Mouse (Mus musculus) kidney, adult 2 months (tissue): ENCODE data around the gene Slc35e2. TPM values are rescaled to one million over a fixed set of nuclear protein-coding genes. Genes with fewer than 3 reads are reported as not detected.
A peak's percentile ranks its signal among the peaks of the same experiment; 100 is the strongest.

Experiments used
- DNase-seq: peaks from one replicate; pipeline ENCODE4 v3.0.0; 2021
- H3K27ac ChIP-seq: fragments of 200-500 bp; 2 replicates; pipeline ENCODE4 v1.5.1; 2012; ENCODE audit warnings: low read depth, low read length, control low read depth, inconsistent platforms; ENCODE audit not compliant: insufficient read depth
- H3K27me3 ChIP-seq: fragments of 200-500 bp; replicated peaks from 2 replicates; pipeline ENCODE4 v1.6.1; 2012; ENCODE audit warnings: mild to moderate bottlenecking, moderate library complexity, low read length, inconsistent platforms; ENCODE audit not compliant: control insufficient read depth, insufficient read depth
- H3K36me3 ChIP-seq: fragments of 200-500 bp; 2 replicates; pipeline ENCODE4 v1.6.1; 2012; ENCODE audit warnings: mild to moderate bottlenecking, moderate library complexity, low read length, inconsistent platforms; ENCODE audit not compliant: control insufficient read depth, insufficient read depth
- H3K4me1 ChIP-seq: fragments of 200-500 bp; 2 replicates; pipeline ENCODE4 v1.6.1; 2011; ENCODE audit warnings: low read length; ENCODE audit not compliant: control insufficient read depth, insufficient read depth
- H3K4me3 ChIP-seq: fragments of 200-500 bp; 2 replicates; pipeline ENCODE4 v1.5.1; 2011; ENCODE audit warnings: mild to moderate bottlenecking, low read depth, low read length, control low read depth; ENCODE audit not compliant: insufficient read depth
- CTCF ChIP-seq: fragments of 200-500 bp; conservative IDR thresholded peaks from 2 replicates; pipeline ENCODE4 v1.5.1; 2011; ENCODE audit warnings: low read depth, mild to moderate bottlenecking, control low read depth, low read length, moderate library complexity, mixed read lengths; ENCODE audit not compliant: insufficient read depth, insufficient read length
- POLR2A ChIP-seq: fragments of 200-500 bp; IDR thresholded peaks from one replicate; pipeline ENCODE4 v1.6.1; 2011; ENCODE audit warnings: low read depth, low read length, control low read depth
- WGBS: fragments of 180-500 bp; shearing (Covaris S2); methylation state at CpG from one replicate; pipeline ENCODE4 v1.1.7; 2018; 5-methylcytosine and 5-hydroxymethylcytosine counted together
- polyA plus RNA-seq: library from polyadenylated mRNA; depleted of rRNA; stranded (reverse); fragments of >200 nt; gene quantifications from 2 replicates; pipeline ENCODE4 v1.2.3, GENCODE M21; 2012

Gene Slc35e2
- polyA plus RNA-seq, 1 experiment = 7.9 TPM

DNA sequence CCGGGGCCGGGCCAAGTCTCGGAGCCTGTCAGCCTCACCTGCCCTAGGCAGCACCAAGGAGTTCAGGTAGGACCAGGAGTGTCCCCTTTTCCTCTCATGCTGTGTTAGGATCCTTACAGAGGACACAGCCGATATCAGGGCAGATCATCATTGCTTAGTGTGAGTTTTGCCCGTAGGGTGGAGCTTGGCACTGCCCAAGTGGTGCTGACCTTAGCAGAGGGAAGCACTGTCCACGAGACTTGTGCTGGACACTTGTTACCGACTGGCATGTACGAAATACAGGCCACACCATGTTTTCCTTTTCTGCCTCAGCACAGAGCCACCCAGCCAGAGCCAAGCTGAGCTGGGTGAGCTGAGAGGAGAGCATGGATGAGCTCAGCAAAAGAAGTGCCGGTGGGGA lies 24.1 kb upstream of the Slc35e2 start:
- TF ChIP-seq POLR2A (no peak), CTCF (no peak)
- WGBS = 65% methylated on average over 9 of the region's 9 CpGs
- peaks cover 16% of the 10 kb centered on the region; the same call in 1 of the 2 replicates for H3K4me1 ChIP-seq
- no peaks in the 10 kb centered on the region for H3K36me3 ChIP-seq
- no peak overlapping the region for H3K27ac ChIP-seq
- DNase-seq = peak; percentile 71
- H3K27me3 ChIP-seq = no peaks in the 10 kb centered on the region
- H3K4me3 ChIP-seq = no peak overlapping the region

DNA sequence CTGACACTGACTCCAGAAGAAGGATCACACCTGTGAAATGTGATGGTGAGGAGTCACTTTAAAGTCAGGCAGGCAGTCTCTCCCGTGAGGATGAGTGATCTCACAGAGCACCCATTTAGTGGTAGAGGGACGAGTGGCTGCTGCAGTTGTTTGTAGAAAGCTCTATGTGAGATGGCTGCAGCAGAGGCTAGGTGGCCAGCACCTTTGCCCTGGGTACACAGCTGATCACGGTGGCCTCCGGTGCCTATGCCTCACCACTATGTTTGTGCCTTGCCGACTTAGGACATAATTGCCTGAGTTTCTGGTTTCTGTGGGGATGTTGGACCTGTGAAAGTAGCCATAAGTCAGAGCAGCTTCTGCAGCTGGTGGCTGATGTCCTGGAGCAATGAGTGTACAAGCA lies 23.5 kb upstream of the Slc35e2 start:
- H3K4me1 ChIP-seq = peaks cover 16% of the 10 kb centered on the region; the same call in 1 of the 2 replicates
- H3K27me3 ChIP-seq = no peaks in the 10 kb centered on the region
- H3K27ac ChIP-seq = no peak overlapping the region
- DNase-seq = no peak
- TF ChIP-seq POLR2A (no peak), CTCF (no peak)
- H3K4me3 ChIP-seq = no peak overlapping the region
- H3K36me3 ChIP-seq = no peaks in the 10 kb centered on the region
- WGBS = 52% methylated on average over 5 of the region's 5 CpGs

DNA sequence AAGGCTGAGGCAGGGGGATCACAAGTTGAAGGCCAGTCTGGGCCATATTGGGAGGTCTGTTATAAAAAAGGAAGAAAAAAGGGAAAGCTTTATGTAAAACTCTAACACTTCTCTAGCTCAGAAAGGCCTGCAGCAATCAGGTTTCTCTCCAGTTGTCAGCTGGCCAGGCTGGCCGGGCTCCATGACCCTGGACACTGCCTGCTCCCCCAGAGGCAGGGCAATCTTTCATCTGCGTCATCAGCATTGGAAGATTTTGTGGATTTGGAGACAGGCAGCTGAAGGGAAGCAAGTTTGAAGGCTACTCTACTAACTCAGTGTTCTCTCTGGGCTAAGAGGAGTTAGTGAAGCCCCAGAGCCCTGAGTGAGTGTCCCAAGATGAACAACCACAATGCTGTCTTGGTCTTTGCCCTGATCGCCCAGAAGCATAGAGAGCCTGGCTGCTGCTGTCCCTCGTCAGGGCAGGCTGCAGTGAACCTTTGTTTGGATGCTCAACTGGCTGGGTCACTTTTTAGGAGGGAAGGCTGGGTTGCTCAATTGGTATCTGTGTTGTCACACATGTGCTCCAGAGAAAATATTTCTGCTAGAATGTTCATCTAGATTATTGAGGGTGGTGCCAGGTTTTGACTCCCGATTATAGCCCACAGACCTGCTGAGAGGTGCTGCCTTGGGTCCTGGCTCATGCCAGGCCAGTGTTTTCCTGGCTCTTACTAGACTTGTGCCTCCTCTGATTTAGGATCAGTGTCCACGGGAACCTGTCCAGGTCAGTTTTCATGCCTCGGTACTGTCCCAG lies 22.7 kb upstream of the Slc35e2 start:
- no peaks in the 10 kb centered on the region for H3K27me3 ChIP-seq
- no peak overlapping the region for H3K4me3 ChIP-seq
- 59% methylated on average over 7 of the region's 7 CpGs for WGBS
- no peaks in the 10 kb centered on the region for H3K36me3 ChIP-seq
- peak; percentile 82 for DNase-seq
- H3K4me1 ChIP-seq = peaks cover 12% of the 10 kb centered on the region; the same call in 1 of the 2 replicates
- no peak for TF ChIP-seq CTCF
- no peak for TF ChIP-seq POLR2A
- no peak overlapping the region; the same call in 1 of the 2 replicates for H3K27ac ChIP-seq

DNA sequence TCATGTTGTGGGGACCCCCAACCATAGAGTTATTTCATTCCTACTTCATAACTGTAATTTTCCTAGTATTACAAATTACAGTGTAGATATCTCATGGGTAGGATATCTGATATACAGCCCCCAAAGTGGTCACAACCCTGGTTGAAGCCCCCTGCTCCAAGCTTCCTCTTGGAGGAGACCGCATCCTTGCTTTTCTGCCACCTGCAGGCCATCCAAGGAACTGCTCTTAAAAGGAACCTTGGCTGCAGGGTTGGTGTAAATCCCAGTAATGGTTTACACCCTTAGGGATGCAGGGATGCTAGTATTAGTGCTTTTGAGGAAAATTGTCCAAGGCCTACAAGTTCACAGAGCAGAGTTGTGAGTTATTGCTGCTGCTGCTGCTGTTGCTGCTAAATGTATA lies 20.8 kb upstream of the Slc35e2 start:
- Histone ChIP-seq H3K4me1 (peaks cover 12% of the 10 kb centered on the region; the same call in 1 of the 2 replicates), H3K27me3 (no peaks in the 10 kb centered on the region), H3K27ac (no peak overlapping the region), H3K4me3 (no peak overlapping the region), H3K36me3 (peaks cover 2% of the 10 kb centered on the region)
- WGBS = 29% methylated on average over 1 of the region's 1 CpGs
- no peak for DNase-seq
- TF ChIP-seq CTCF = peak; percentile 65
- TF ChIP-seq POLR2A = no peak

DNA sequence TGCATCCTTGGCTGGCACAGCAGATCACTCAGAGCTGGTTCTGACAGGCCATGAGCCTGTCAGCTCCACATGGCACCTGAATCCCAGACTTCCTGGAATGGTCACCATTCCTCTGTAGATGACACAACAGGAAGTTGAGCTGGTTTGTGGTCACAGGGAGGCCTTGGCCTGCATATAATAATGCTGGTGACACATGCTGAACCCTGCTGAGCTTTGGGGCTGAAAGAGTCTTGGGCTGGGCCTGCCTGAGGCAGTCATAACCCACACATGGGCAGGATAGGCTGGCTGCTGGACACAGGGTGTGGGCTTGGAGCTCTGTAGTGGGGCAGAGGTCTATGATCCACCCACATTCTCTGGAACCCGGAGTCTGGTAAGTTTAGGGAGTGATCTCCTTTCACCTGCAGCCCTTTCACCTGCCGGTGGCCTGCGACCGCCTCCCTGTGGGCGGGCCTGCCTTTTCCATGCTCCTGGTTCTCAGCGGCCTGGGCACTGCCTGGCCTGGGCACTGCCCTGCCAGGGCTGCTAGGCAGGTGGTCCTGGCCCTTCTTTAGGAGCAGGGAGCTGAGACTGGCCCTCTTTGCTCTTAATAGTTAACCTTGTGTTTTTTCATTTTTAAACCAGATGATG lies 18.8 kb upstream of the Slc35e2 start:
- Histone ChIP-seq H3K27ac (no peak overlapping the region), H3K4me1 (peaks cover 6% of the 10 kb centered on the region; the same call in 1 of the 2 replicates), H3K4me3 (no peak overlapping the region), H3K27me3 (no peaks in the 10 kb centered on the region), H3K36me3 (peaks cover 3% of the 10 kb centered on the region)
- no peak for DNase-seq
- TF ChIP-seq POLR2A (no peak), CTCF (no peak)
- 72% methylated on average over 6 of the region's 6 CpGs for WGBS

DNA sequence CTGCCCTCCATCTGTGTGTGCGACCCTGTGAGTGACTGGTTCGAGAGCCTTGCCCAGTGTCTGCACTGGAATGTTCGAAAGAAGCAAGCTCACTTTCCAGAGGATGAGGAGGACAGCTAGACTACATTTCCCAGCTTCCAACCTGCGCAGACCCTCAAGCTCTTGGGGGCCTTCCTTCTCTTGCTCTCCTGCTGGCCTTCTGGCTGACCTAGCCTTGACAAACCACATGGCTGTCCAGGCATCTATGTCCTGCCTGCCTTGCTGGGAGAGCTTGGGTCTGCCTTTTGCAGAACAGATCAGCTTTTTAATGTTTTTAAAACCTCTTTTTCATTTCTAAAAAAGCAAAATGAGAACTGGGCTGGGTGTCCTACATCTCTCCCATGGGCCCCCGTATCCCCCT lies 11.9 kb upstream of the Slc35e2 start:
- H3K27ac ChIP-seq = no peak overlapping the region
- no peak for TF ChIP-seq POLR2A
- TF ChIP-seq CTCF = no peak
- no peak for DNase-seq
- WGBS = 86% methylated on average over 5 of the region's 5 CpGs
- no peak overlapping the region for H3K4me3 ChIP-seq
- H3K36me3 ChIP-seq = peaks cover 6% of the 10 kb centered on the region
- no peaks in the 10 kb centered on the region for H3K4me1 ChIP-seq
- no peaks in the 10 kb centered on the region for H3K27me3 ChIP-seq
